Mouse (Mus musculus) intestine, postnatal 0 days (tissue): Measurements from ENCODE around the gene Togaram2. TPM values are rescaled to one million over a fixed set of nuclear protein-coding genes. Genes with fewer than 3 reads are reported as not detected.
"Not testable (repeated sequence)": the region's sequence is repeated elsewhere in the genome, so short reads cannot be mapped to it uniquely, and the experiment has no call there.

ENCODE experiments used
- ATAC-seq: fragments of 200-750 bp; cut with Nextera tagmentation; 2 replicates; pipeline ENCODE4 v1.8.0; 2017; ENCODE audit warnings: mild to moderate bottlenecking, moderate TSS enrichment, moderate library complexity
- H3K27ac ChIP-seq: fragments of 300-500 bp; sonication (generic); 2 replicates; pipeline ENCODE4 v1.5.1; 2014; ENCODE audit warnings: mild to moderate bottlenecking, low read depth, low read length, moderate library complexity
- H3K27me3 ChIP-seq: fragments of 300-500 bp; sonication (generic); replicated peaks from 2 replicates; pipeline ENCODE4 v1.6.1; 2014; ENCODE audit warnings: low read length, mixed read lengths; ENCODE audit not compliant: control insufficient read depth, insufficient read depth
- H3K36me3 ChIP-seq: fragments of 300-500 bp; sonication (generic); 2 replicates; pipeline ENCODE4 v1.6.1; 2014; ENCODE audit warnings: mild to moderate bottlenecking, moderate library complexity; ENCODE audit not compliant: control insufficient read depth, insufficient read depth
- H3K4me1 ChIP-seq: fragments of 300-500 bp; sonication (generic); replicated peaks from 2 replicates; pipeline ENCODE4 v1.6.1; 2014; ENCODE audit warnings: antibody characterized with exemption, low read length, mixed read lengths; ENCODE audit not compliant: control insufficient read depth, insufficient read depth
- H3K4me2 ChIP-seq: fragments of 300-500 bp; sonication (generic); replicated peaks from 2 replicates; pipeline ENCODE4 v1.6.1; 2014; ENCODE audit warnings: low read depth, mild to moderate bottlenecking, moderate library complexity
- H3K4me3 ChIP-seq: fragments of 300-500 bp; sonication (generic); 2 replicates; pipeline ENCODE4 v1.5.1; 2014; ENCODE audit warnings: low read depth, low read length
- H3K9ac ChIP-seq: fragments of 300-500 bp; sonication (generic); 2 replicates; pipeline ENCODE4 v1.6.1; 2014; ENCODE audit warnings: mild to moderate bottlenecking, low read depth, low read length
- H3K9me3 ChIP-seq: fragments of 300-500 bp; sonication (generic); 2 replicates; pipeline ENCODE4 v1.6.1; 2016; ENCODE audit warnings: mixed run types; ENCODE audit not compliant: control insufficient read depth
- CTCF ChIP-seq: sonication (generic); IDR thresholded peaks from 2 replicates; pipeline ENCODE4 v1.5.1; 2016; ENCODE audit warnings: low read depth, mild to moderate bottlenecking, control low read depth, antibody characterized with exemption, moderate library complexity
- WGBS: fragments of 180-500 bp; shearing (Covaris S2); extraction: QIAGEN DNeasy Blood & Tissue Kit; methylation state at CpG from one replicate; pipeline ENCODE4 v1.1.7; 2014; 5-methylcytosine and 5-hydroxymethylcytosine counted together
- polyA plus RNA-seq: library from polyadenylated mRNA; unstranded; fragments of >200 nt; fragmentation: Nextera tagmentation; extraction: Ambion mirVana; gene quantifications from 2 replicates; pipeline ENCODE4 v1.2.1, GENCODE M21; 2015

Togaram2 gene
- polyA plus RNA-seq, 1 experiment from 2014 or later = 0.07 TPM

DNA sequence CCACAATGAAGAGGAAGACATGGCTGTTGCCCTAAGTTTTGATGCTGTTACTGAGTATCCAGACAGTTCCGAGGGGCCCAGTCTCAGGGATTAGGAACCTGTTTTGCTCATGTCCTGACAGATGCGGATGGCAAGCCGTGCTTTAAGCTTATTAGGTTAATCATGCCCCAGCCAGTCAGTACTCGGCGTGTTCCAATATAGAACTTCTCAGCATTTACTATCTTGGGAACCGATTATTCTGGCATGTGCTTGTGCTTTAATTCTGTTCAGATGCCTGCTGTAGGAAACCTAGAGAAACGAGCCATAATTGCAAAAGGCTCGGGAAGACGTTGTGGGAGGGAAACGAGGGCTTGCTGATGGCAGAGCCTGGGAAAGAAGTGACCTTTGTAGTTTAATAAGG lies 79.8 kb downstream of the Togaram2 start, which contains the start of gene Pcare:
Pcare (minus strand) TSS at position 64 of the 400 bp plus-strand sequence.
- WGBS = 79% methylated on average over 10 of the region's 10 CpGs
- Histone ChIP-seq H3K9ac (no peak within 1 kb of the TSS), H3K9me3 (no peaks in the 10 kb centered on the region), H3K4me2 (no peak within 1 kb of the TSS), H3K4me1 (no peaks in the 10 kb centered on the region), H3K27me3 (0 out of 2 replicates have a peak, but pooled peaks cover 4% of the 10 kb centered on the region), H3K36me3 (no peaks in the 10 kb centered on the region), H3K27ac (no peak within 1 kb of the TSS), H3K4me3 (no peak within 1 kb of the TSS)
- no peak for TF ChIP-seq CTCF
- ATAC-seq = no peak

DNA sequence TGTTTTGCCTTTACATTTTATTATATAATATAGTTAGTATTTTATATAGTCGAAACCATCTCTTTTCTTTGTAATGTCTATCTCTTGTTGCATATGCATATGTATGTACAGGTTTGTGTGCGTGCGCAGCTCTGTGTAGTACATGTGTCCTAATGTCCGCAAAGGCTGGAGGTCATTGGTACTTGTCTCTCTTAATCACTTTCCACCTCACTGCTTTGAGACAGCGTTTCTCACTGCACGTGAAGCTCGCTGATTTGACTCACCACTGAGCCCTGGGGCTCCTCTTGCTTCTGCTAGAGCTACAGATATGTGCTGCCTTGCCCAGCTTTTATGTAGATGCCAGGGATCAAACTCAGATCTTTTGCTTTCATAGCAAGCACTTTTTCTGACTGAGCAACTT lies 87.5 kb downstream of the Togaram2 start:
- Histone ChIP-seq H3K27ac (no peak overlapping the region), H3K4me2 (no peak overlapping the region), H3K9me3 (no peaks in the 10 kb centered on the region), H3K4me3 (no peak overlapping the region), H3K27me3 (no peaks in the 10 kb centered on the region), H3K4me1 (no peaks in the 10 kb centered on the region), H3K9ac (no peak overlapping the region), H3K36me3 (no peaks in the 10 kb centered on the region)
- no peak for TF ChIP-seq CTCF
- 87% methylated on average over 7 of the region's 7 CpGs for WGBS
- no peak for ATAC-seq

DNA sequence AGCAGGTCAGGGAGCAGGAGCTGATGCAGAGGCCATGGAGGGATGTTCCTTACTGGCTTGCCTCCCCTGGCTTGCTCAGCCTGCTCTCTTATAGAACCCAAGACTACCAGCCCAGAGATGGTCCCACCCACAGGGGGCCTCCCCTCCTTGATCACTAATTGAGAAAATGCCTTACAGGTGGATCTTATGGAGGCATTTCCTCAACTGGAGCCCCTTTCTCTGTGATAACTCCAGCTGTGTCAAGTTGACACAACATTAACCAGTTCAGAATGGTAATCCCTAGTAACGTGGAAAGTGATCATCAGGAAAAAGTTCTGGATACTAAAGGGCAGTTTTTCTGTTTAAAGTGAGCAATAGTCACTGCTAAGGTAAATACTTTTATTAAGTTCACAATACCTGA lies 95.1 kb downstream of the Togaram2 start, which contains the start of gene Clip4:
Clip4 (plus strand) TSS at position 301 of the 400 bp plus-strand sequence.
- not testable (repeated sequence) for ATAC-seq, H3K27ac ChIP-seq, H3K9me3 ChIP-seq, H3K27me3 ChIP-seq, H3K9ac ChIP-seq, H3K36me3 ChIP-seq, H3K4me3 ChIP-seq, H3K4me2 ChIP-seq, H3K4me1 ChIP-seq
- WGBS = 58% methylated on average over 1 of the region's 1 CpGs

- no peaks in the 10 kb centered on the region for H3K4me1 ChIP-seq
- H3K9me3 ChIP-seq = no peaks in the 10 kb centered on the region
- H3K4me3 ChIP-seq = no peak overlapping the region
- no peaks in the 10 kb centered on the region for H3K36me3 ChIP-seq
- H3K4me2 ChIP-seq = no peak overlapping the region
- no peak overlapping the region for H3K27ac ChIP-seq
- no peak for TF ChIP-seq CTCF
- WGBS = 55% methylated on average over 6 of the region's 6 CpGs
- no peaks in the 10 kb centered on the region for H3K27me3 ChIP-seq
- ATAC-seq = no peak
- H3K9ac ChIP-seq = no peak overlapping the region
Measured at GRCm38 (mm10) chr17:71769564-71769963, 96.5 kb downstream of the Togaram2 start.

DNA sequence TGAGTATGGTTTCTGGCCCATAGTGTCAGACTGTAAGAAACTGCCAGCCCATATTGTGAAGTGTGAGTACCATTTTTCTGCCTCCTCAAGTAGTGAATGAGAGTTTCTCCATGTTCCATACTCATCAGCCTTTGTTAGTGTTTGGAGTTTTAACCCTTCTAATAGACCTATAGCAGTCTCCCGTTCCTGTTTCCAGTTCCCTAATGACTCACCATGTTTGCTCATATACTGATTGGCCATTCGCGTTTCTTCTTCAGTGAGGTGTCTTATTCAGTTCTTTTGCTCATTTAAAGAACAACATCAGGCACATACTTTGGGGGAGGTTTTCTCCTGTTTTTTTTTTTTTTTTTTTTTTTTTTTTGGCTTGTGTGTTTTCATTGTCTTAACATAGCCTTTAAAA lies 97.6 kb downstream of the Togaram2 start:
- TF ChIP-seq CTCF = no peak
- Histone ChIP-seq H3K4me1 (no peaks in the 10 kb centered on the region), H3K4me3 (no peak overlapping the region), H3K27ac (no peak overlapping the region), H3K27me3 (no peaks in the 10 kb centered on the region), H3K36me3 (no peaks in the 10 kb centered on the region), H3K9me3 (no peaks in the 10 kb centered on the region), H3K9ac (no peak overlapping the region), H3K4me2 (no peak overlapping the region)
- no peak for ATAC-seq
- WGBS = 75% methylated on average over 3 of the region's 3 CpGs

DNA sequence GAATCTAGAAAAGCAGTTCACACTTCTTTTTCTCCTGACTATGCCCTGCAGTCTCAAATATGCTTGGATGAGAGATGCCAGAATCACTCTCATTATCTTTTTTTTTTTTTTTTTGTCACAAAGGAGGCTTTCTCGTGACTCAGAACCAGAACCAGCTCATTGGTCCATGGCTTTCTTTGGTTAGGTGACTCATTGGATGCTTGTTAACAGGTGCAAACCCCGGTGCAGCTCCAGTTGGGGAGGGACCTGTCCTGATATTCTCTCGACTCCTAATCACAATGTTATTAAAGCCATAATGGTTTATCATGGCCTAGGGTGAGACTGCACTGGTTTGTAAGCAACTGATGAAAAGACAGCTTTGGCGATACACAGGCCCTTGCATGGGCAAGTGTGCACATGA lies 101.1 kb downstream of the Togaram2 start:
- no peaks in the 10 kb centered on the region for H3K27me3 ChIP-seq
- H3K9me3 ChIP-seq = no peaks in the 10 kb centered on the region
- no peak overlapping the region for H3K4me2 ChIP-seq
- H3K36me3 ChIP-seq = no peaks in the 10 kb centered on the region
- H3K4me1 ChIP-seq = no peaks in the 10 kb centered on the region
- no peak overlapping the region for H3K4me3 ChIP-seq
- WGBS = 67% methylated on average over 4 of the region's 4 CpGs
- no peak overlapping the region for H3K27ac ChIP-seq
- no peak overlapping the region for H3K9ac ChIP-seq
- no peak for TF ChIP-seq CTCF
- ATAC-seq = no peak

DNA sequence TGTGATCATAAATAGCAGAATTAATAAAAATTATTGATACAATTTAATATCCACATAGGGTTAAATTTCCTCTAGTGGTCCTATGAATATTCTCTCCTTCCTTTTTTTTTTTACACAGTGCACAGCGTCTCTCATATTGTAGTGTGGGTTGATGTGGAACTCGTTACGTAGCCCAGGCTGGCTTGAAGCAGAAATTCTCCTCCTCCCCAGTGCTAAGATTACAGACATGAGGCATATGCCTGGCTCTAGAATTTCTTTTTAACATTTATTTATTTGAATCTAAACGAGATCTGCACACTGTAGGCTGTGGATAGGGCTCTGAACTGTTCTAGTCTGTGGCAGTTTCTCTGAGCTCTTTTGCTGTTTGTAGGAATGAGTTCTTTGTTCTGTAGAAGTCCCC lies 102.2 kb downstream of the Togaram2 start:
- Histone ChIP-seq H3K4me3 (no peak overlapping the region), H3K27me3 (no peaks in the 10 kb centered on the region), H3K4me1 (no peaks in the 10 kb centered on the region), H3K4me2 (no peak overlapping the region), H3K9ac (no peak overlapping the region), H3K36me3 (no peaks in the 10 kb centered on the region), H3K27ac (no peak overlapping the region), H3K9me3 (no peaks in the 10 kb centered on the region)
- TF ChIP-seq CTCF = no peak
- WGBS = 74% methylated on average over 4 of the region's 4 CpGs
- ATAC-seq = no peak
